Mouse (Mus musculus) gonadal fat pad, adult 2 months (tissue): Measurements from ENCODE around the gene Cntrob. TPM values are rescaled to one million over a fixed set of nuclear protein-coding genes. Genes with fewer than 3 reads are reported as not detected.

Experiments
- DNase-seq: peaks from one replicate; pipeline ENCODE4 v3.0.0-alpha.2; 2012; ENCODE audit warnings: low read depth
- polyA plus RNA-seq: library from polyadenylated mRNA; depleted of rRNA; stranded (reverse); fragments of >200 nt; gene quantifications from 2 replicates; pipeline ENCODE4 v1.2.3, GENCODE M21; 2012; rRNA removed

Gene Cntrob
- polyA plus RNA-seq = 6.8 and 7.0 TPM in 2 replicates

GRCm38 (mm10) chr11:69323667-69324111 lies at the start of gene Cntrob, which contains the start of gene Trappc1:
Gene Cntrob, minus strand, starts transcription at chr11:69323775.
Gene Trappc1, plus strand, starts transcription at chr11:69323980.
- peak; percentile 79 for DNase-seq

- no peak for DNase-seq
Measured at GRCm38 (mm10) chr11:69372780-69373170, 49.2 kb upstream of the Cntrob start.

GRCm38 (mm10) chr11:69372056-69372779 lies 48.6 kb upstream of the Cntrob start:
- no peak for DNase-seq

GRCm38 (mm10) chr11:69371601-69372000 lies 48.0 kb upstream of the Cntrob start:
- DNase-seq = no peak

DNA sequence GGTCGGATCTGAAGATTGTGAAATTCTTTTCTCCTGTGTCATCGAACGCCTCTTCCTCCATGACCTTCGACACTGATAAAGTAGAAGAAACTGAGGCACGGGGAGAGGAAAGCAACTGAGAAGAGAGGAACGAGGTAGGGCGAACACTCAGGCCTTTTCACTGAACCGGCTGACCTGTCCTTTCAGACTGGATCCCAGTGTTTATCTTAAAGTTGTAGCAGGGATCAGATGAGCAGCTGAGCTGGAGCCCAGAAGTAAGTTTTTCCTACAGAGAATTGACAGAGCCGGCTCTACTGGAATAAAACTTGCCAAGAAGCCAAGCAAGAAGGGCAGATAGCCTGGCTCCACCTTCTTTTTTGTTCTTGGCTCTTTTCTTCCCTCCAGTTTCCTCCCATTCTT lies 47.2 kb upstream of the Cntrob start:
- no peak for DNase-seq

- no peak for DNase-seq
Measured at GRCm38 (mm10) chr11:69369990-69370816, 46.6 kb upstream of the Cntrob start.

GRCm38 (mm10) chr11:69369215-69369989 lies 45.8 kb upstream of the Cntrob start, which contains the start of gene Chd3:
Gene Chd3, minus strand, starts transcription at chr11:69369406.
- DNase-seq = no peak

GRCm38 (mm10) chr11:69368356-69369214 lies 45.0 kb upstream of the Cntrob start:
- DNase-seq = no peak

- DNase-seq = no peak
Measured at GRCm38 (mm10) chr11:69367616-69368355, 44.2 kb upstream of the Cntrob start.

DNA sequence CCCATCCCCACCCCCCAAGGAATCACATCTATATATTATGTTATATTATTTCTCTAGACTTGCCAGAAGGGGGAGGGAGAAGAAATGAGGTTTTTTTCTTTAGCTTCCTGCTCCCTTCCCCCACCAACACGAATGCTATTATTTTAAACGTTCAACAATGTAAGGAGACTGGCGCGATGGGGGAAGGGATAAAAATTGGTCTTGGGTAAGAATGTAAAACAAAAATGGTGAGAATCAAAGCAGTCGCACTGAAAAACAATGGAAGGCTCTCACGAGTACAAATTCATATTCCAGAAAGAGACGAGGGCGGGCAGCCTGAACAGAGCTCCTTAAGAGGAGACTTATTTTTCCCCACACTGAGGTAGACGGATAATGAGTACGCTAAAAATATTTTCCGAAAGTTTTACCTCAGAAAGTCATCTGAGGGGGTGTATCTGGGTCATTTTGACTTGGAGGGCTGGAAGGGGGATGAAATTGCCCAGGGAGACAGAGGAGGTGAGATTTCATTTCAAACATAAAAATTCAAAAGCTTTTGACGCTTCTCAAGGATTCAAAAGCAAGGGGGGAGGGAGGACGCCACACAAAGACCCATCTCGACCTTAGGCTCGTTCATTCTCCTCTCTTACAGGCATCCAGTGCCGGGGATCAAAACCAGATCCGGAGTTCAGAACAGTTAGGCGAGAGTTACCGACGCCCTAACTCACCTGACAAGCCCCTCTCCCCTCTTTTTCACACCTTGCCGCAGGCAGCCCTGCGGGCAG lies 43.5 kb upstream of the Cntrob start:
- no peak for DNase-seq

DNA sequence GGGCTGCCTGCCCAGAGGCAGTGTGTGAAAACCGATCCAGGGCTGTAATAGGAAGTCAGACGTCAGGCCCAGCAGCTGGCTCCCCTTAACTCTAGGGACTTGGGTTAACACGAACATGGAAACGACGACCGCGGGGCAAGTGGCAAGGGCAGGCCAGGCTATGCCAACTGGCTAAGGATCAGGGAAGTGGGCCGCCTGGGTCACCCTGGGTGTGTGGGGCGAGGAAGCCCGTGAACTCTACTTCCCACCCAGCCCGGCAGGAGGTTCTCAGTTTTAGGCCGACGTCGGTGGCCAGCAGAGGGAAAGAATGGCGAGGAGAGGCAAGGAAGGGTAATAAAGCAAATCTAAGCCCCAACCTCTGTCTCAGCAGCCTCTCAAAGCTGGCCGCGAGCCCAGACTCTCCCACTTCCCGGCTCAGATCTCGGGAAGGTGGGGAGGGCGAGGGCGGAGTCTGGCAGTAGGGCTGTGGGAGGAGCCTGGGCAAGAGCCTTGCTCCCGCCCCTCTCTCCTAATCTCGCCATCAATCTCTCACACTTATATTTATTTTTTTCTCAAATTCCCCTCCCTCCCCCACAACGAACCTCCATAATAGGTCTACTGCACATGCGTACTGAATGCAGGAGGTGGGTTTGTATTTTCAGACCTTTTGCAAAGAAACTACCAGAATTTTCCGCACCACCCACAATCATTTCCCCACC lies 42.7 kb upstream of the Cntrob start:
- peak; percentile 75 for DNase-seq

- peak; percentile 71 for DNase-seq
Measured at GRCm38 (mm10) chr11:69365722-69366121, 42.1 kb upstream of the Cntrob start.

- peak; percentile 87 for DNase-seq
Measured at GRCm38 (mm10) chr11:69364910-69365309, 41.3 kb upstream of the Cntrob start.

DNA sequence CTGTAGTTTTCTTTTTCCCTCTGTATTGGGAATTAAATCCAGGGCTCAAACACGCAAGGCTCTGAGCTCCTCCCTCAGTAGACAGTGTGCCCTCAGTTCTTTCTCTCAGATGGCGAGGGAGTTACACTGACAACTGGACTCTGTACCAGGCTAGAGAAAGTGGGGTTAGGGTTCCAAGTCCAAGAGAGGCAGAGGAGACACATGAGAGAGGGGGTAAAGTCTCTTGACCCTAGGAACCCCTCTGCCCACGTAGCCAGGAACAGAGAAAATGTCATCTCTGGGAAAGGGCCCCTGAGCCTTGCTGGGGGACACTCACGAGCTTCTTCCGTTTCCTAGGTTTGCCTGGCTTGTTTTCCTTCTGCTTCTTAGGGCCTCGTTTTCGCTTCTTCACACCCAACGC lies 40.8 kb upstream of the Cntrob start:
- no peak for DNase-seq

GRCm38 (mm10) chr11:69362479-69362878 lies 38.9 kb upstream of the Cntrob start:
- DNase-seq = no peak

DNA sequence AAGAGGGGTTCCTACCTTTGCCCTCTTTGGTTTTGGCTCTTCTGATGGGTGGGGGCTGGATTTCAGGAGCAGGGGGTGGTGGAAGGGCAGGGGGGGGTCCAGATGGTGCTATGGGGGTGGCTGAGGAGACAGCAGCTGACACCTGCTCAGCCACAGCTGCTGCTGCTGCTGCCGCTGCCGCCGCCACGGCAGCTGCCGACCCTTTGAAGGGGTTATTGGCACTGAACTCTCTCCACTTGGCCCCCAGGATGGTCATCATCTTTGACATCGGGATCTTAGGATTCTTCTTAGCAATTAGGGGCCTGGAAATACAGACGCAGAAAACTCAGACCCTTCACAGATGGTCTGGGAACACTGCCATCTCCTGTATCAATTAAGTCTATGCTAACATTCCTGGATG lies 38.4 kb upstream of the Cntrob start:
- DNase-seq = no peak

- no peak for DNase-seq
Measured at GRCm38 (mm10) chr11:69357690-69358089, 34.1 kb upstream of the Cntrob start.

DNA sequence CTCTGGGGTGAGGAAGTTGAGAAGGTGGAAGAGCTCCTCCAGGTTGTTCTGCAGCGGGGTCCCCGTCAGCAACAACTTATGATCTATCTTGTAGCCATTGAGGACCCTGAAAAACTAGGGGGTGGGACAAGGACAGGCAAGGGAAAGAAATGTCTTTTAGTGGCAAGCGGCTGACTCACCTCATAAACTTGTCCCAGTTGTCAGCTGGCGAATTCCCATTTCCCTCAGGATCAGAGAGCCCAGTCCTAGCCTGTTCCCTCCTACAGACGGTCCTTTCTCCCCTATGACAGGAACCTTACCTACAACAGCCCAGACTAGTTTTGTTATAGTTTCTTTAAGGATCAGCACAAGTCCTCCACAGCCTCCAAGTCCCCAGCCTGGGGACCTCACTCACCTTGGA lies 33.0 kb upstream of the Cntrob start:
- no peak for DNase-seq

- no peak for DNase-seq
Measured at GRCm38 (mm10) chr11:69346441-69346840, 22.9 kb upstream of the Cntrob start.
